Mouse (Mus musculus): ENCODE results near the gene Ghrl. TPM values are rescaled to one million over a fixed set of nuclear protein-coding genes. Genes with fewer than 3 reads are reported as not detected.
A peak's percentile ranks its signal among the peaks of the same experiment; 100 is the strongest.

The Ghrl gene
- total RNA-seq, 2 experiments from 2014 or later: not detected

DNA sequence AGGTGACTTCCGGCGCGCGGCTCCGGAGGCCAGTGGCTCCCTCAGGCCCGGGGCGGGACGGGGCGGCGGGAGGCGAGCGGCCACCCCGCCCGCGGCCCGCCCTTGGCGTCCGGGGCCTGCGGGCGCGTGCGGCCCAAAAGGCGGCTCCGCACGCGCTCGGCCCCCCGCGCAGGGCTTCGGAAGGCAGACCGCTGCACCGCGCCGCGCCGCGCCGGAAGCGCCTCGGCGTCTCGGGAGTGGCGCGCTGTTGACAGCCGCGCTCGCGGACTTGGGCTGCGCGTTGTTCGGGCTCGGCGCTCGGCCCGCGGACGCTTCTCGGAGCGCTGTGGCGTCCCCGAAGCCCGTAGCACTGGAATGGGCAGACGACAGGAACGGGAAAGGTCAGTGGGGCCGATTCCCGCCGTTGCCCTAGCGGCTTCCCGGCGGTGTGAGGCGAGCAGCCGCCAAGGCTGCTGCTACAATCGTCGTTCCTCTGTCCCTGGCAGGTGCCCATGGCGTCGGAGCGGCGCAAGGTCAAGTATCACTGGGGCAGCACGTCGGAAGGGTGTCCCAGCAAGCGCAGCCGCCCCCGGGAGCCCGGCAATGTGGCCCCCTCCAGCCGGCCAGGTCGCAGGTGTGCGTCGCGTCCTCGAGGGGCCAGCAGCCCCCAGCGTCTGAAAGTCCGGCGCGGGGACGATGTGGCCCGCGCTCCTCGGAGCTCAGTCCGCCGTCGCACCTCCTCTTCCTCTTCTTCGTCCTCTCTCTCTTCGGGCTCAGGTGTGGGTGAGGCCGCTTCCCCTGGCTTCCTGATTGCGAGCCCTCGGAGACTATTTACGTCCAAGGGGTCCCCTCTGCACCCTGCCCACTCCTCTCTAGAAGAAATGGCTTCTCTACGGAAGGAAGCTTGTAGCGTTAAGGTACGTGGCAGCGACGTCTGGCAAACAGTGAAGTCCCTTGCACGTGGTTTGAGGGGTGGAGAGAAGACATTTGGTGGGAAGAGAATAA lies 22.2 kb downstream of the Ghrl start:
- ATAC-seq (replicated peaks; ENCODE audit: low FRiP score, low TSS enrichment, poor library complexity, severe bottlenecking): 0 out of 2 replicates have a peak, but pooled peaks have one; percentile 5

DNA sequence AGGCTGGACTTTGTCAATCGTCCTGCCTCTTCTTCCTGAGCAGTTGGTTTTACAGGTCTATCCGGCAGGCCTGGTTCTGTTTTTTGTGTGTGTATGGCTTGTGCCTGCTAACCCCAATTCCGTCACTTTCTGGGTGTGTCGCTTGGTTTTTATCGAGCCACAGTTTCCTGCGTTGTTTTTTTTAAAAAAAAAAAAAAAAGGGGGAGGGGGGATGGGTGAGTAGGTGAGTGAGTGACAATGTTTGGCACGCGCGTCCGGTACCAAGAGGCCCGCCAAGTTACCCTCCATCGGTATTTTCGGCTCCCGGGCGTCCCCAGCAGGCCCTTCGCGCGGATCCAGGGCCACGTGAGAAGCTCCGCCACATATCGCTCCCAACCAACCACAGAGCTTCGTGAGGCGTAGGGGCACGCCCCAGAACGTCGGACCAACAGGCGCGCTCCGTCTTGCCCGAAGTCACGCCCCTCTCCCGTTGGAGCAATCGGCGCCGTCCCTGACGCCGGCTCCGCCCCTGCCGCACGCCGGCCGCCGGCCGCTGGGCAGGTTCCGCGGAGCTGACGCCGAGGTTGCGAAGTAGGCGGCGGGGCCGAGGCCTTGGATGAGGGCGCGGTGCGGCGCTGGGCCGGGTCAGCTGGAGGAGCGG lies 23.0 kb downstream of the Ghrl start, which contains the start of gene Tatdn2:
Gene Tatdn2, plus strand, starts transcription at position 469 of the 640 bp plus-strand sequence.
- peak; percentile 95 for ATAC-seq (replicated peaks; ENCODE audit: low FRiP score, low TSS enrichment, poor library complexity, severe bottlenecking)

DNA sequence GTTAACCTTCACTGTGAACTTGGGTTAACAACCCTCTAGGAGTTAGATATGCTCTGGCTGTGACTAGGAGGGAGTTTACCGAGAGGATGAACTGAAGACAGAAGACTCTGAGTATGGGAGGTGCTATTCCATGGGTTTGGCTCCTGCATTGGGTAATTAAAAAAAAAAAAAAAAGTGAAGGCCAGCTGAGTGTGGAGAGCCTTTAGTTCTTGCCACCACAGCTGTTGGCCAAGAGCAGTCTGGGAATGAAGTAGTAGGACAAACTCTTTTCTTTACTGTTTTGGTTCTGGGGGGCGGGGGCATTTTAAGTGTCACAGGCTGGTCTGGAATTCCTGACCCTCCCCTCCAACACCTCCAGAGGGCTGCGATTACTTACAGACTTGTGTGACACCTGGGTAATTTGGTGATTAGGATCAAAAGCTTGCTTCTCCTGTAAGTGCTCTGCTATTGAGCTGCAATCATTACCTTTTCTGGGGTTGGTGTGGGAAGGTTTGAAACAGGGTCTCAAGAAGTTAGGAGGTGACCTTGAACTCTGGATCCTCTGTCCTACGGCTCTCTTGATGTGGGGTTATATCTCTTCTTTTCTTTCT lies 23.8 kb downstream of the Ghrl start:
- no peak for ATAC-seq (replicated peaks; ENCODE audit: low FRiP score, low TSS enrichment, poor library complexity, severe bottlenecking)

DNA sequence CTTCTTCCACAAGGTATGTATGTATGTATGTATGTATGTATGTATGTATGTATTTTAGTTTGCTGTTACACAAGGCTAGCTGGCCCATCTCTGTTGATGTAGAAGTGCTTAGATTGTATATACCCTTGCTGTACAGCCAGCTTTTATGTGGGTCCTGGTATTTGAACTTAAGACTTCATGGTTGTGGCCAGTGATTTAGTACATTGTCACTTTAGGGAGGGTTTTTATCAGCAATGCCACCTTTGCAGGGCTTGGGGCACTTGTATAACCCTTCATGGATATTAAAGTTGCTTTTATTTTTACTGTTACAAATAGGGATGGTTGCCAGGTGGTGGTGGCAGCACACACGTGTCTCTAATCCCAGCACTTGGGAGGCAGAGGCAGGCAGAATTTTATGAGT lies 24.5 kb downstream of the Ghrl start:
- ATAC-seq (replicated peaks; ENCODE audit: low FRiP score, low TSS enrichment, poor library complexity, severe bottlenecking): no peak

DNA sequence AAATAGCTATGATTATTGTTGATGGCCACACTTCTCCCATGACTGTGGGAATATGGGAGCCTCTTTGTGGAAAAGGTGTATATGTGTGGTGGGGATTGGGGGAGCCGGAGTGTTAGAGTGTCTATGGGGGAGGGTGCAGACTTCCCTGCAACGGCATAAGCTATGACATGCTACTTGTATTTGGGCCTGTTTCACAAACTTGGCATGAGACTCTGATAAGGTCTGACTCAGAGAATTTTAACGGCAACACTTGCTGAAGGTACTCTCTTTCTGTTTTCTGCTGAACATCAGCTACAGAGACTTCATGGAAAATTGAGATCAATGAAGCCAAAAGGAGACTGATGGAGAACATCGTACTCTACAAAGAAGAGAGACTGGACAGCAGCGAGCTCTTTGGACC lies 26.3 kb downstream of the Ghrl start:
- ATAC-seq (replicated peaks; ENCODE audit: low FRiP score, low TSS enrichment, poor library complexity, severe bottlenecking): no peak

DNA sequence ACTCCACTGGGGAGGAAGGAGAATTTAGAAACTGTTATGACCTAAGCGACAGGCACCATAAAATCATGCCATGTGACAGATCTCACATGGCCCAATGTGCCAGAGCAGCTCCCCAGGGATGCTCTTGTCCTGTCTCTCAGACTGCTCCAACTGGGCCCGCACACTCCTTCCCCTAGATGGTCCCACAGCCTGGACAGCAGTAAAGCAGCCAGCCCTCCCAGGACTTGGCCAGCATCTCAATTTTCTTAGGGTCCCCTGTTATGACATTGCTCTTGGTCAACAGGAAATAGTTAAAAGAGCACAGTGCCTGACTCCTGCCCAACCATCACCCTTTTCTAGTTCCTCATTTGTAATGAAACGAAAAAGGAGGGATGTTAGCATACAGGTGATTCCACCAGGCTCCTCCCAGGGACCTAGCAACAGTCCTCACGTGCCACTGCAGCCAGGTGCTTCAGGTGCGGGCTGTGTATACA lies 27.0 kb downstream of the Ghrl start:
- ATAC-seq (replicated peaks; ENCODE audit: low FRiP score, low TSS enrichment, poor library complexity, severe bottlenecking): no peak

DNA sequence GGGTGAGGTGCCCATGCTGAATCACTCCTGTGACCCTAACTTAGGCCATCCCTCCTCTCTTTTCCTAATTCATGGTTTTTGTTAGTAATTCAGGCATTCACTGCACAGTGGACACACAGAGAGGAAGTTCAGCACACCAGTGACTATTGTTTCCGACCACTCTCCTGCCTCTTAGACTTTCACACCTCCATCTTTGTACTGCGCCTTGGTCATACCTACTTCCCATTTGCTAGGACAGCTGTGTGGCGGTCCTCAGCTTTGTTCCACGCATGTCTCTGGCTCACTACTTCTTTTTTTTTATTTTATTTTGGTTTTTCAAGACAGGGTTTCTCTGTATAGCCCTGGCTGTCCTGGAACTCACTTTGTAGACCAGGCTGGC lies 28.6 kb downstream of the Ghrl start:
- no peak for ATAC-seq (replicated peaks; ENCODE audit: low FRiP score, low TSS enrichment, poor library complexity, severe bottlenecking)

DNA sequence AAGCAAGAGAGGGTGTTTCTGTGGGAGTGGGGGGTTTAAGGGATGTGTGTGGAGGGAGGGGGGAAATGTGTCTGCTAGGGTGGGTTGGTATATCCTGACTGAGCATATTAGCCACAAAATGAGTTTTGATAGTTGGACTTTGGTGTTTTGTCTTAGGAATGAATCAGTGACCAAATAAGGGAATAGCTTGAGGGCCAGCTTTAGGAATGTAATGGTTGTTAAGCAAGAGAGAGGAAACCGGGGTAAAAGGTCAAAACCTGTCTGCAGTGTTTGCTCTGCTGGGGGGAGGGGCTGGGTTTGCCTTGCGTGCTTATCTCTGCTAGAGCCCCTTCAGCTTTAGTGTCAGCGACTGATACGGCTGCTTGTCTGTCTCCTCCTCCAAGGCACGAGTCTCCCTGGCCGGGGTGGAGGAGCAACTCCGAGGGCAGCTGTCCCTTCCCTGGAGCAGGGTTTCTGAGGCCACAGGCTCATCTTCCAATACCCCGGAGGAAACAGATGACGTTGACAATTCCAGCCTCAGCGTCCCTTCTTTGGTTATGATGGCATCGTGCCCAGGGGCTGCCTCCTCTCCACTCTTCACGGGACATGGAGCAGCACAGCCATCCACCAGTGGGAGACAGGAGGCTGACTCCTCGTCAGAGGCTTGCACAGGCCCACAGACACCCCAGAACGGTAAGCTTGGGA lies 29.1 kb downstream of the Ghrl start:
- peak; percentile 96 for ATAC-seq (replicated peaks; ENCODE audit: low FRiP score, low TSS enrichment, poor library complexity, severe bottlenecking)

DNA sequence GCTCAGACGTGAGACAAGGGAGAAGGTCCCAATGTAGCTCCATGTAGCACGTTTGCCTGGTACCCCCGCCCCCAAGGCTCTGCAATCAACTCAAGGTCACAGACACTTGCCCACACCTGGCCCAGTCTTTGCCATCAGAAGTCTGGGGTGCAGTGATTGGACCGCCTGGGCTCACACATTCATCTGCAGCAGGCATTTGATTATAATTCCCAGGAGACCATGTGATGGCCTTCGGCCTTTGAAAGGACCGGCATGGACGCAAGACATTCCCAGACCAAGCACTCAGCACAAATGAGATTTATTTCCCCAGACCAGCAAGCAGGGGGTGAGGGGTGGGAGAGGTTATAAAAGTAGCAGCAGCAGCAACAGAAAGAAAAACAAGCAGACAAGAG lies 29.7 kb downstream of the Ghrl start:
- ATAC-seq (replicated peaks; ENCODE audit: low FRiP score, low TSS enrichment, poor library complexity, severe bottlenecking): no peak

DNA sequence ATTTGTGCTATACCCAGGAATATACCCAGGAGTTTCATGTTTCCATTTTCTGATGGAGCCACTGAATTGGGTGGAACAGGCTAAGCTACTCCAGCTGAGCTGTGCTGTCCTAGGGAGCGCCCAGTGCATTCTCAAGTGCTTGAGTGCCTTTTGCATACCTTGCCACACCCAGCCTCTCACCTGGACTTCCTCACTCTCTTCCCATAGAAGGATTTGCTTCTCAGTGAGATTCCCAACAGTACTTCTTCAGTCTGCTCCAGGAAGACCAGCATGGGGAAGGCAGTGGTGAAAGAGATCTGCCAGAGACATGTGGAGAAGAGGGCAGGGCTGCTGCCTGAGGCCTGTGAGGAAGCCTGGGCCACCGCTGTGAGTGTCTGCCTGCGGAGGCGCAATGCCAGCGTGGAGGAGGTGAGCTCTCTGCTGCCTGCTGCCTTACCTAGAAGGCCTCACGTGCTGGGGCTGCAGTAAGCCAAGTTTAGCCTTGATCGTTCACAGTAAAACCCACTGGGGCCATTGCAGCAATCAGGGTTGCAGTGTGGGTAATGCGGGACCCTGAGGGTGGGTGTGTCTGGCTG lies 33.0 kb downstream of the Ghrl start:
- no peak for ATAC-seq (replicated peaks; ENCODE audit: low FRiP score, low TSS enrichment, poor library complexity, severe bottlenecking)

DNA sequence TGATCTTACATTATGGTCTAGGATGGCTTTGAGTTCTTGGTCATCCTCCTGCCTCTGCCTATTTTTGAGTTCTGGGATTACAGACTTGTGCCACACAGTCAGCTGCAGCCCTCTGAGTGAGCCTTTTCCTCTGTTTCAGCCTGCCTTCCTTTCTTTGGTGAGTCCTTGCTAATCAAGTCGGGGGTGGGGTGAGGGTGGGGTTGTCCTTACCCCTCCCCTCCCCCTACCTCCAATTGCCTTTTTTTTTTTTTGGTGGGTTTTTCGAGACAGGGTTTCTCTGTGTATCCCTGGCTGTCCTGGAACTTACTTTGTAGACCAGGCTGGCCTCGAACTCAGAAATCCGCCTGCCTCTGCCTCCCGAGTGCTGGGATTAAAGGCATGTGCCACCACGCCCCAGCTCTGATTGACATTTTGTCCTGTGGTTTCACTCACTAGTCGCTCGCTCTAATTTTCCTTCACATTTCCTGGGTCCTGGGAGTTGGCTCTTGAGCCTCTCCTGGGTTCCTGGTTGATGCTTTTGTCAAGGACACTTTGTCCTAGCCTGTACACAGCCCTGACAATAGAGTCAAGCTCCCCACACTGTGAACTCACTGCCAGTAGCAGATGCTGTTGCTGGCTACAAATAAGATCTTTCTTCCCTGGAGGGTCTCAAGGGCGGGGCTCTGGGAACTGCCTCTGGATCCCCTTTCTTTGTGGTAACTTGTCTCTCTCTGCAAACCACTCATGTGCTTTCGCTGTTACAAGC lies 36.4 kb downstream of the Ghrl start:
- no peak for ATAC-seq (replicated peaks; ENCODE audit: low FRiP score, low TSS enrichment, poor library complexity, severe bottlenecking)

DNA sequence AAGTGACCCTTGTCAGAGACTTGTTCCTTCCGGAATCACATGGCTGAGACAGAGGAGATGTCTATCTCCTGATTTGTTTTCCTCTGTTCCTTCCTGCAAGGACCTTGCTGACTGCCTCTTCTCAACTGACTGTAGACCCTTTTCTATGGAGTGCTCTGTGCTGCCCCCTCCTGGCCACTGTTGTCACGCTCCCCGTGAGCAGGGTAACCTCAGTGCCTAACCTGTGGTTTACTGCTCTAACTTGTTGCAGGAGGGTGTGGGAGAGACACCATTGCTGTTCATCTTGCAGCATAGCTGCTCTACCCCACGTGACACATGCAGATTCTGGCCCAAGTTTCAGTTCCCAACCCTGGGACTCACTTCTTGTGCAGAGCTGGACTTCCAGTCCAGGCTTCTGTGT lies 38.4 kb downstream of the Ghrl start:
- peak; percentile 85 for ATAC-seq (replicated peaks; ENCODE audit: low FRiP score, low TSS enrichment, poor library complexity, severe bottlenecking)

DNA sequence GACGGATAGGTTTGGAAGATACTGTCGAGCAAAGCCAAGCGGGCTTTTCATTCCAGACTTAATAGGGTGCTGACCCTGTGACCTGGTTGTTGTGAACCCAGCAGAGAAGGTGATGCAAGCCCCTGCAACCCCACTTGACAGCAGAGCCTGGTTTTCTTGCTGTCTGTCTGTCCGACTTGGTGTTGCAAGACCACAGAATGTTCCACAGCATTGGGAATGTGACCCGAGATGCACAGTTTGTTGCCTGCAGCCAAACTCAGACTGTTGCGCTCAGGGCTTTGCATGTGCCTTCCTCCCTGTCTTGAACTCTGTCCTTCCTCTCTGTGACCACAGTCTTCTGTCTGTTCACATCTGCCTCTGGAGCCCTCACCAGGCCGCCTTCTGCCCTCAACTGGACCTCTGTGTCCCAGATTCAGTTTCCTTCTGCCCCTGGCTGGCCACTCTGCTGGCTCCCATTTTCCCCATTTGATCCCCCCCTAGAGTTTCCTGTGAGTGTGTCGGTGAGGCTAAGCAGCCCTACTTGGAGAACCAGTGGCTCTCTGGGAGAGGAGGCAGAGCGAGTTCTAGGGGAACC lies 39.6 kb downstream of the Ghrl start:
- ATAC-seq (replicated peaks; ENCODE audit: low FRiP score, low TSS enrichment, poor library complexity, severe bottlenecking): no peak

DNA sequence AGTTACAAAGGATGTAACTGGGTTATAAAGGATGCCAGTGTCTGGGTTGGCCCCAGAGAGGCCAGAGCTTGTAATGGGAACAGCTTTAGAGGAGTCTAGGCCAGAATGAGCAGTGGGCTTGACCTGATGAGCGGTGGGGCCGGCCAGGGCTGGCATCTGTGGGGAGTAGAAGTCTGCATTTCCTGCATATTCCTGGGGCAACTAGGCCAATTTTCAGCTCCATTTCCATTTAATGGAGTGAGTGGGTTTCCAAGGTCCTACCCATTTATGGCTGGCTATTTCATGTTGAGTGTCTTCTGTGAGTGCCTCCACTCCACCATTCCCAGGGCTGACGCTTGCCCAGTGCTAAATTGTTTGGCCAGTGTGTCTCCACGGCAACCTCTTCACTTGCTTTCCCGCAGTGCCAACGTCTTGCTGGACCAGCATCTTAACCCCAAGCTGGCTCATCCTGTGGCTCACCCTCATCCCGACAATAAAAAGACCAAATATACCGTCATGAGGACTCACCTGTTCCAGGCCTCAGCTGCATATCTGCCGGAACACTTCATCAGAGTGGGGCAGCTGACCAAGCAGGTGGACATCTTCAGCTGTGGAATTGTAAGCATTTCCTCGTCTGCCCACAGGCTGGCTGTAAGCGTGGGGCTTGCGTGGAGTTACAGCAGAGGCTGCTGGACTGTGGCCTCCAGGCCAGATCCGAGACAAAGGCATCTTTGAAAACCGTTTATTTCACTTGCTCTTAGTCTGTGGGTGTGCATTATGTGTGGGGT lies 41.3 kb downstream of the Ghrl start:
- ATAC-seq (replicated peaks; ENCODE audit: low FRiP score, low TSS enrichment, poor library complexity, severe bottlenecking): no peak

DNA sequence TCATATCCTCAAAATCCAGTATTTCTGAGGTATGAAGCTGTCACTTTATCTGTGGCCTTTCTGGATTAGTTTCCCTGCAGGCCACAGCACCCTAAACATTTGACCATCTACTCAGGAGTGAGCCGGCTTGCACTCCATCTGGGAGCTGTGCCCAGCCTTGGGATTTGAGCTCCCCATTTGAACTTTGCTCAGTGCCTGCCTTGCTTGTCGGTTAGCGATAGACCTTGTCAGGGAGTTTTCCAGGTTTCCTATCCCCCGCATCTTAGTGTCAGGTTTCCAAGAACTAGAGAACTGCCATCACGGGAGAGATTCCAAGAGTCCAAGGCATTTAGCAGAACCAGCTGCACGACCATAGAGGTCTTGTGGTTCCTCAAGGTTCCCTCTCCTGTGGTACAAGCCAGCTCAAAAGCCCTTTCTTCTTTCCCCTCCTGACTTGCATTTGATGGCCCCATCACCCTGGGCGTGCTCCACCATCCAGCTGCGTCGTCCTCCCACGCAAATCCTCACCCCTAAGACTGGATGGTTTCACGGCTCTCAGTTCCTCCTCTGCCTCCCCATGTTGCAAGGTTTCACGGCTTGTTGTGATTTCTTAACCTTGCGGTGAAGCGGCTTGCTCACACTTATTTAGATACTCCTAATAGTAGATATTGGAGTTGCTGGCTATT lies 42.5 kb downstream of the Ghrl start:
- ATAC-seq (replicated peaks; ENCODE audit: low FRiP score, low TSS enrichment, poor library complexity, severe bottlenecking): no peak

DNA sequence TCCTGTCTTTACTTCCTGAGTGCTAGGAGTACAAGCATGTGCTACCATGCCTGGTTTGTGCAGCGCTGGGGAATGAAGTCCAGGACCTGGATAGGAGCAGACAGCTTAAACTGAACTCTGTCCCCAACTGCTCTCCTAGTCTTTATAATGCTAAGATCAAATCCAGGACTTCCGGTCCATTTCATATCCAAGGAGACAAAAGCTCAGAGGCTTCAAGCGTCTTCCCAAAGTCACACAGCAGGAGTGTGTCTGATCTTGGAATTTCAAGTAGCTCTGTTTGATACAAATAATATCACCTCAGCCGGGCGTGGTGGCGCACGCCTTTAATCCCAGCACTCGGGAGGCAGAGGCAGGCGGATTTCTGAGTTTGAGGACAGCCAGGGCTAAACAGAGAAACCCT lies 43.7 kb downstream of the Ghrl start:
- ATAC-seq (replicated peaks; ENCODE audit: low FRiP score, low TSS enrichment, poor library complexity, severe bottlenecking): no peak

DNA sequence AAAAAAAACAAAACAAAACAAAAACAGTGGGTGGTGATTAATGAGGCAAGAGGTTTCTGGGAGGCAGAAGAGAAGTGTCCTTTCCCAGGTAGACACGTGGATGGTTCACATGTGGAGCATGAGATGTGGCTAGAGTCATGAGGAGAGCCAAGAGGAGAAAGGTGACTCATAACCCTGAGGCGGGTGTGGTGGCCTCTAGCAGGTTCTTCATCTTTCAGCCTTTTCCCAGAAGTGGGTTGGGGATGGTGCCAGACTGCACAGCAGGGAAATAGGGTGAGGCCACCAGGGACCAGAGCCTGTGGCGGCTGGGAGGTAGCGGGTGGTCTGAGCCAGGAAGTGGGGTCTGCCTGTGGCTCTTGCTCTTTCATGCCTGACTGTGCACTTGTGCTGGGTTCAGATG lies 44.4 kb downstream of the Ghrl start:
- no peak for ATAC-seq (replicated peaks; ENCODE audit: low FRiP score, low TSS enrichment, poor library complexity, severe bottlenecking)
